Mouse (Mus musculus) kidney, adult 2 months (tissue): ENCODE data around the gene Gcdh.

ENCODE experiments used
- CTCF ChIP-seq: fragments of 200-500 bp; conservative IDR thresholded peaks from 2 replicates; pipeline ENCODE4 v1.5.1; 2011; ENCODE audit warnings: low read depth, mild to moderate bottlenecking, control low read depth, low read length, moderate library complexity, mixed read lengths; ENCODE audit not compliant: insufficient read depth, insufficient read length
- POLR2A ChIP-seq: fragments of 200-500 bp; IDR thresholded peaks from one replicate; pipeline ENCODE4 v1.6.1; 2011; ENCODE audit warnings: low read depth, low read length, control low read depth

- TF ChIP-seq CTCF (peak; percentile 78), POLR2A (no peak)
Measured at GRCm38 (mm10) chr8:84928456-84929306, 35.0 kb upstream of the Gcdh start.
